In the genomic region with DNA sequence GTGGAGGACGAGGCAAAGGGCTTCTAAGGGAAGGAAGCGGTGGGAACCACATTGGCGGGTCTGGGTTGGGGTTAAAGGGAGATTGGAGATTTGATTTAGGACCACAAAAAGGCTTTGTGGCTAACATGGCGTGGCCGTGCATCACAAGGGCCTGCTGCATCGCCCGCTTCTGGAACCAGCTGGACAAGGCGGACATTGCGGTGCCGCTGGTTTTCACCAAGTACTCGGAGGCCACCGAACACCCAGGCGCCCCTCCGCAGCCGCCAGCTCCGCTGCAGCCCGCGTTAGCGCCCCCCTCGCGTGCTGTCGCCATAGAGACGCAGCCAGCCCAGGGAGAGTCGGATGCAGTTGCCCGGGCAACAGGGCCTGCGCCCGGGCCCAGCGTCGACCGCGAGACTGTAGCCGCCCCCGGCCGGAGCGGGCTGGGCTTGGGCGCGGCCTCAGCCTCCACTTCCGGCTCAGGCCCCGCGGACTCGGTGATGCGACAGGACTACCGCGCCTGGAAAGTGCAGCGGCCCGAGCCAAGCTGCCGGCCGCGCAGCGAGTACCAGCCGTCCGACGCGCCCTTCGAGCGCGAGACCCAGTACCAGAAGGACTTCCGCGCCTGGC, we compare ENCODE assay signal across 8 mouse cellular contexts. TPM values are rescaled to one million over a fixed set of nuclear protein-coding genes. Genes with fewer than 3 reads are reported as not detected.
DNase-seq lines count a peak whose midpoint lies in the region; ATAC-seq lines count a peak whose summit lies in the region.

No protein-coding gene starts in this region.

- 2% methylated on average over 14 of the region's 59 CpGs for WGBS in embryonic facial prominence, embryonic 14.5 days
- 1% methylated on average over 59 of the region's 59 CpGs for WGBS in heart, embryonic 11.5 days (ENCODE audit: insufficient replicate concordance)
- WGBS in kidney, embryonic 15.5 days, result under 1% methylated on average over 59 of the region's 59 CpGs

- peak; percentile 82 for ATAC-seq in embryonic facial prominence, embryonic 14.5 days (ENCODE audit: low read depth)
- ATAC-seq in heart, embryonic 11.5 days (replicated peaks; ENCODE audit: insufficient number of reproducible peaks, low FRiP score, low TSS enrichment), result peak; percentile 52; the same call in 1 of the 2 replicates
- peak; percentile 84 for ATAC-seq in kidney, embryonic 15.5 days (replicated peaks; ENCODE audit: low FRiP score)

- no peaks in the 10 kb centered on the region for H3K36me3 ChIP-seq in embryonic facial prominence, embryonic 14.5 days (ENCODE audit: control insufficient read depth, insufficient read depth, low read length)
- no peaks in the 10 kb centered on the region for H3K36me3 ChIP-seq in heart, embryonic 11.5 days (ENCODE audit: control insufficient read depth, insufficient read depth, low read length)
- H3K36me3 ChIP-seq in kidney, embryonic 15.5 days, result no peaks in the 10 kb centered on the region

- peak; percentile 69 for DNase-seq in CD4-positive helper T cell, adult 2 months (ENCODE audit: low read depth, low spot score)
- DNase-seq in adrenal gland, postnatal 14 days, result peak; percentile 73
- peak; percentile 82 for DNase-seq in embryonic facial prominence, embryonic 14.5 days (ENCODE audit: low spot score)
- peak; percentile 25 for DNase-seq in liver
- DNase-seq in neural tube, embryonic 10.5 days (ENCODE audit: extremely low spot score, low spot score), result peak; percentile 86
- DNase-seq in urinary bladder, postnatal 14 days (ENCODE audit: low spot score), result peak; percentile 51

- H3K4me3 ChIP-seq in embryonic facial prominence, embryonic 14.5 days (ENCODE audit: low read depth, low read length), result peak overlapping the region; percentile 53
- H3K4me3 ChIP-seq in heart, embryonic 11.5 days (ENCODE audit: low read depth, low read length), result peak overlapping the region; percentile 54
- peak overlapping the region; percentile 50 for H3K4me3 ChIP-seq in kidney, embryonic 15.5 days (replicated peaks)

- H3K4me1 ChIP-seq in embryonic facial prominence, embryonic 14.5 days (ENCODE audit: control insufficient read depth, insufficient read depth, low read length), result no peaks in the 10 kb centered on the region
- peaks cover 21% of the 10 kb centered on the region for H3K4me1 ChIP-seq in heart, embryonic 11.5 days (ENCODE audit: control insufficient read depth, insufficient read depth, low read length)
- peaks cover 26% of the 10 kb centered on the region for H3K4me1 ChIP-seq in kidney, embryonic 15.5 days

- H3K9ac ChIP-seq in embryonic facial prominence, embryonic 14.5 days (ENCODE audit: low read depth, low read length), result peak overlapping the region; percentile 55
- peak overlapping the region; percentile 36 for H3K9ac ChIP-seq in heart, embryonic 11.5 days (ENCODE audit: low read depth, low read length)
- H3K9ac ChIP-seq in kidney, embryonic 15.5 days, result no peak overlapping the region; the same call in 1 of the 2 replicates

- H3K4me2 ChIP-seq in embryonic facial prominence, embryonic 14.5 days (ENCODE audit: low read depth, low read length), result peak overlapping the region; percentile 82
- H3K4me2 ChIP-seq in heart, embryonic 11.5 days, result peak overlapping the region; percentile 83
- H3K4me2 ChIP-seq in kidney, embryonic 15.5 days, result peak overlapping the region; percentile 82

- H3K9me3 ChIP-seq in embryonic facial prominence, embryonic 14.5 days (ENCODE audit: control insufficient read depth, low read length), result no peaks in the 10 kb centered on the region
- no peaks in the 10 kb centered on the region for H3K9me3 ChIP-seq in heart, embryonic 11.5 days (replicated peaks; ENCODE audit: control insufficient read depth, low read length)
- no peaks in the 10 kb centered on the region for H3K9me3 ChIP-seq in kidney, embryonic 15.5 days (replicated peaks)

- no peak overlapping the region; the same call in 1 of the 2 replicates for H3K27ac ChIP-seq in embryonic facial prominence, embryonic 14.5 days (replicated peaks; ENCODE audit: low read depth, low read length)
- no peak overlapping the region for H3K27ac ChIP-seq in heart, embryonic 11.5 days (ENCODE audit: low read depth, low read length)
- no peak overlapping the region for H3K27ac ChIP-seq in kidney, embryonic 15.5 days

- H3K27me3 ChIP-seq in embryonic facial prominence, embryonic 14.5 days (replicated peaks; ENCODE audit: control insufficient read depth, insufficient read depth, low read length), result peaks cover 58% of the 10 kb centered on the region
- H3K27me3 ChIP-seq in heart, embryonic 11.5 days (ENCODE audit: control insufficient read depth, insufficient read depth, low read length), result peaks cover 52% of the 10 kb centered on the region
- peaks cover 82% of the 10 kb centered on the region for H3K27me3 ChIP-seq in kidney, embryonic 15.5 days

RNA-seq across cellular contexts. Expression of gene Map6, which starts 0.8 kb away (rescaled TPM):
- 7.0 and 11.9 TPM in 2 replicates for total RNA-seq in adrenal gland, postnatal 14 days (2021)
- polyA plus RNA-seq in embryonic facial prominence, embryonic 14.5 days (2014; fragmentation: Nextera tagmentation; extraction: Ambion mirVana), result 9.6 and 10.2 TPM in 2 replicates
- 2.0 and 2.2 TPM in 2 replicates for polyA plus RNA-seq in heart, embryonic 11.5 days (2014; fragmentation: Nextera tagmentation; extraction: Ambion mirVana)
- 2.1 and 4.2 TPM in 2 replicates for polyA plus RNA-seq in kidney, embryonic 15.5 days (2015; fragmentation: Nextera tagmentation; extraction: Ambion mirVana)

RNA-seq across cellular contexts. Expression of gene Mogat2, which starts 29.6 kb away (rescaled TPM):
- total RNA-seq in adrenal gland, postnatal 14 days (2021), result 0.41 TPM in 1 of 2 replicates, not detected in the other
- 2.2 and 2.5 TPM in 2 replicates for polyA plus RNA-seq in embryonic facial prominence, embryonic 14.5 days (2014; fragmentation: Nextera tagmentation; extraction: Ambion mirVana)
- polyA plus RNA-seq in heart, embryonic 11.5 days (2014; fragmentation: Nextera tagmentation; extraction: Ambion mirVana), result 4.2 and 7.1 TPM in 2 replicates
- 6.6 and 7.7 TPM in 2 replicates for polyA plus RNA-seq in kidney, embryonic 15.5 days (2015; fragmentation: Nextera tagmentation; extraction: Ambion mirVana)

Comparison
In these comparisons a context has a peak if more than half of its experiments do, and no peak if none do; other contexts are left out.
1. DNase-seq: peak in every context shown above with its lines; median percentile 86 in neural tube, embryonic 10.5 days; 82 in embryonic facial prominence, embryonic 14.5 days; 73 in adrenal gland, postnatal 14 days; 69 in CD4-positive helper T cell, adult 2 months; 51 in urinary bladder, postnatal 14 days; 25 in liver.